Mouse (Mus musculus): Measurements from ENCODE around the gene Slc11a1.
A peak's percentile ranks its signal among the peaks of the same experiment; 100 is the strongest.

The Slc11a1 gene

DNA sequence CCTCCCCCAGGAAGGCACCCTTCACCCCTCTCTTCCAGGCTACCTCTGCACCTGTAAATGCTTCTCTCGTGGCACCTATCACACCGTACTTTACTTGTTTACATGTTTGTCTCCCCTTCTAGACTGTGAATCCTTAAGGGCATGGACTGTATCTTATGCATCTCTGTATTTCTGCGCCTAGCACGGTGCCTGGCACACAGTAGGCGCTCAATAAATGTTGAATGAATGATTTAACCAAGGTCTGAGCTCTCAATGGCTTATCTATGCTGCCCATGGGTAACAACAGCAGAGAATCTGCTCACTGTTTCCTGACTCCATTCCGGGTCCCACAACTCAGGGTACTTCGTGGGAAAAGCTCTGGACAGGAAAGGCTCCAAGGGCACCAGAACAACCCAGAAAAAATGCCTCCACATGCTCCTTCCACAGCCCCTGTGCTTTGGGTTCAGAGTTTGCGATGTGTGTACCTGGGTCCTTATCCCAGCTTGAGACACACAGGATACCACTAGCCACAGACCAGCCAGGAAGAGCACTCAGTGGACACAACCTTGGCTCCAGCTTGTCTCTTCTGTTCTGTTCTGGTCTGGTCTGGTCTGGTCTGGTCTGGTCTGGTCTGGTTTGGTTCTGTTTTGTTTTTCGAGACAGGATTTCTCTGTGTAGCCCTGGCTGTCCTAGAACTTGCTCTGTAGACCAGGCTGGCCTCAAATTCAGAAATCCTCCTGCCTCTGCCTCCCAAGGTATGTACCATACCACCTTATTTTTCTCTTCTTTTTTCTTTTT lies 21.4 kb upstream of the Slc11a1 start:
- no peak for DNase-seq

DNA sequence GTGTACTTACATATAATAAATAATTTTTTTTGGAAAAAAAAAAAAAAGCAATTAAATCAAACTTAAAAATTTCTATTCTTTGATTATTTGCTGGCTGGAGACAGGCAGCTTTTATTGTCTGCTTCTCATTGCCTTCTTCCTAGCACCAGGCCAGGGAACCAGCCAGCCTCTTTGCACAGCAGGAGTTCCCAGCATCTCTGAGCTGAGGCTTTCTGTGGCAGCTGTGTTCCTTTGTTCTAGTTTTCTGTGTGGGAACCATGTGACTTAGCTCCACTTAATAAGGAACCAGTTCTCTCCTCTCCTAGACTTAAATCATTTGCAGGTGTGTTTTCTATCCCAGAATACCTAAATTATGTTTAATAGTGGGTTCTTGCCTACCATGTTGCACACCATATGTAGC lies 17.5 kb upstream of the Slc11a1 start:
- DNase-seq = no peak

- no peak for DNase-seq
These were observed 15.0 kb upstream of the Slc11a1 start for GRCm38 (mm10) chr1:74359952-74360517.

GRCm38 (mm10) chr1:74361812-74362211 lies 13.2 kb upstream of the Slc11a1 start, which contains the start of gene Catip:
Gene Catip (plus strand): TSS chr1:74362108.
- peak; percentile 82 to 83 for DNase-seq

GRCm38 (mm10) chr1:74362325-74363229 lies 12.4 kb upstream of the Slc11a1 start:
- no peak for DNase-seq

- DNase-seq = no peak
These were observed 11.6 kb upstream of the Slc11a1 start for GRCm38 (mm10) chr1:74363437-74363836.

GRCm38 (mm10) chr1:74364270-74364669 lies 10.7 kb upstream of the Slc11a1 start:
- no peak for DNase-seq

DNA sequence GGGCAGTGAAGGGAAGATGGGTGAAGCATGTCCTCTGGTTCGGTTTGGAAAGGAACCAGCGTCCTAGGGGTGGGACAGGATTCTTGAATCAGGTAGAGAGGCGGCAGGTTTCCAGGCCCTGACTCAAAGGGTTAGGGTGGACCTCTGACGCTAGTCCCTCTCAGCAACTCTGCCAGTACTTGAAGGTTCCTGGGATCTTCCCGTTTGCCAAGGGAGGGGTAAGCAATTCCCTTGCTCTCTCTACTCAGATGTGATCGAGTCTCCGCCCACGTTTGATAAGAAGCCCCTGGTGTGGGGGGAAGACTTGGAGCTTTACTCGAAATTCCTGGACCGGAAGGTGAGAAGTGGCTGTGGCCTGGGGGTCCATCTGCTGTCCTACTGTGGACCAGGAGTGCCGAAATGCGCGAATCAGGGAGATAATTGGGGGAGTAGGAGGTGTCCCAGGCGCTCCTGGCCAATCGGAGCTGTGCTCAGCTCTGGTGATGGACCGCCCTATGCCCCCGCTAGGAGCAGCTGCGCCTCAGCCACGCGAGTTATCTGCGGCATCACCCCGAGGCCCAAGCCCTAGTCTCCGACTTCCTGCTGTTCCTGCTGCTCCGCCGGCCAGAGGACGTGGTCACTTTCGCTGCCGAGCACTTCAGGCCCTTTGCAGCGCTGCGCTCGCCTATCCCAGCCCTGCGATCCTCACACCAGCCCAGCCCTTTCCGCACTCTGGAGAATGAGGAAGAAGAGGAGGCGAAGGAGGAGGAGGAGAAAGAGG lies 6.9 kb upstream of the Slc11a1 start:
- no peak for DNase-seq

GRCm38 (mm10) chr1:74370040-74370439 lies 5.0 kb upstream of the Slc11a1 start:
- DNase-seq = no peak

- no peak for DNase-seq
These were observed 1.6 kb upstream of the Slc11a1 start for GRCm38 (mm10) chr1:74373372-74373771.

GRCm38 (mm10) chr1:74375561-74375960 lies 566 bp downstream of the Slc11a1 start:
- no peak for DNase-seq

- no peak for DNase-seq
These were observed 1.4 kb downstream of the Slc11a1 start for GRCm38 (mm10) chr1:74376396-74376795.

DNA sequence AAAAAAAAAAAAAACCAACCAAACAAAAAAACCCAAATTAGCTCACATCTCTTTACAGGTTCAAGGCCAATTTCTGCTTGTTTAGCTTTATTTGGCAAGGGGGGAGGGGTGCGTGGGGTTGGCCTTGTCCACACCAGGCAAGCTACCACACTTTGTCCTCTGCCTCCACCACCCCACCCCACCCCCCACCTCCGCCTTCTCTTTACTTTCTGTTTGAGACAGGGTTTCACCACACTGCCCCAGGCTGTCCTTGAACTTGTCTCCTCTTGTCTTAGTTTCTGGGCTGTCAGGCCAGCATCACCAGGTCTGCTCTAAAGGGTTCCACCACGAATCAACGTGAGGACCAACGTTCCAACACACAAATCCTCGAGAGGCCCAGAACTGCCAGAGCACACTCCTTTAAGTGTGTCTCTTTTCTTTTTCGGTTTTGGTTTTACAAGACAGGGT lies 4.1 kb downstream of the Slc11a1 start:
- DNase-seq = no peak

DNA sequence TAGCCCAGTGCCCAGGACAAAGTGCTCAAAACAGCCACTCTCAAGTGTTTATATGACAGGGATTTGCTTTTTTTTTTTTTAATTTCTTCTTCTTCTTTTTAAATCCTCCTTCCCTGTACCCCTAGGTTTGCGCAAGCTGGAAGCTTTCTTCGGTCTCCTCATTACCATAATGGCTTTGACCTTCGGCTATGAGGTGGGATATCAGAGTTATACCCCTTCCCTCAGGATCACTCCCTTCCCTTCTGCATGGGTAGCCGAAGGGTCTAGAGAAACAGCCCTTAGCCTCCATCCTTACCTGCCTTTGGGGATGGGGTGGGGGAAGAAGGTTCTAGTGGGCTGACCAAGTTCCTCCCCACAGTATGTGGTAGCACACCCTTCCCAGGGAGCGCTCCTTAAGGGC lies 5.5 kb downstream of the Slc11a1 start:
- DNase-seq = no peak

DNA sequence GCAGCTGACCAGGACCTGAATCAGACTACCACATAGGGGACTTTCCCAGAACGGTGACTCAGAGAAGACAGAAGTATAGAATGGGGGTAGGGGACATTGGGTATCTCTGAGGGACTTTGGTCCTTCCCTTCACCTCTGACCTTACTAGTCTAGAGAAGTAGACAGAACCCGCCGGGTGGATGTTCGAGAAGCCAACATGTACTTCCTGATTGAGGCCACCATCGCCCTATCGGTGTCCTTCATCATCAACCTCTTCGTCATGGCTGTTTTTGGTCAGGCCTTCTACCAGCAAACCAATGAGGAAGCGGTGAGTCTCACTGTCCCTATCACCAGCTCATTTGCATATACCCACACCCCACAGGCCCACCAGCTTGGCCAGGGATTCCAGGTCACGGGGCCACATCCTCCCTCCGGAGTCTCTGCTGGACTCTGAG lies 6.6 kb downstream of the Slc11a1 start:
- DNase-seq = no peak

GRCm38 (mm10) chr1:74383385-74383784 lies 8.4 kb downstream of the Slc11a1 start:
- no peak for DNase-seq

GRCm38 (mm10) chr1:74384525-74384924 lies 9.5 kb downstream of the Slc11a1 start:
- no peak for DNase-seq

DNA sequence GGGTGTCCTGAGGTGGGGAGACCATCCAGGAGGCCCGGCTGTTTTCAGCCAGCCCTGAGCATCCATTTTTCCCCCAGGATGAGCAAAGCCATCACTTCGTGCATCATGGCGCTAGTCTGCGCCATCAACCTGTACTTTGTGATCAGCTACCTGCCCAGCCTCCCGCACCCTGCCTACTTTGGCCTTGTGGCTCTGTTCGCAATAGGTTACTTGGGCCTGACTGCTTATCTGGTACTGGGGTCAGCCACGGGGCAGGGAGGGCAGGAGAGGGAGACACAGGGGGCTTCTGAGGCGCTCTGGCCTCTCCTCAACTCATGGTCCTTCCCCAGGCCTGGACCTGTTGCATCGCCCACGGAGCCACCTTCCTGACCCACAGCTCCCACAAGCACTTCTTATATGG lies 10.1 kb downstream of the Slc11a1 start:
- DNase-seq = no peak

GRCm38 (mm10) chr1:74385531-74385930 lies 10.5 kb downstream of the Slc11a1 start:
- no peak for DNase-seq

GRCm38 (mm10) chr1:74386363-74386713 lies 11.3 kb downstream of the Slc11a1 start:
- DNase-seq = no peak

DNA sequence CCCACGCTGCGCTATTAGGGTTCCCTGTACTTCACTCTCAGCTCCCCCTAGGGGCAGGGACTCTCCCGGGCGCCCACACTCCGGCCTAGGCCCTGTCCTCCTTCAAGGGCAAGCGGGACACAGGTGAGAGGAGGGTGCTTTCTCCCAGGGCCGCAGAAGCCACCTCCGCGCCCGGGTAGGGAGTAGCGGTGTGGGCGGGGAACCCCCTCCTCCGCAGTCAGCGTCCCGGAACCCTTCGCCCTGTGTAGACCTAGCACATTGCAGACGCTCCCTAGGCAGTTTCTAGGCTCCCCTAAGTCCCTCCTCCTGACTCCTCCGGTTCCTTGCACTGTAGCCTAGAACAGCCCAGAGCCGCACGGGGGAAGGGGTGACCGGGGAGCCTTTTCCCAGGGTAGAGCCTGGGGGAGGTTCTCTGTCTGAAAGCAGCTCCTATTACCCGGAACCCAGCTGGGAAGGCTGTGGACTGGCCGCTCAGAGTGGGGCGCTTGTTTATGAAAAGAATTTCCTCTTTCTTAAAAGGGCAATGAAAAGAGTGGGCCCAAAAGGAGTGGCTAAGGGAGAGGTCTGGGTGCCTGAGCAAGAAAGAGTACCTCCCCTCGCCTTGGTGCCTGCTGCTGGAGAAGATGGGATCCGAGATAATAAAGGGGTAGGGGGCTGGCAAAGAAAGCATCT lies 11.9 kb downstream of the Slc11a1 start:
- peak; percentile 97 for DNase-seq

DNA sequence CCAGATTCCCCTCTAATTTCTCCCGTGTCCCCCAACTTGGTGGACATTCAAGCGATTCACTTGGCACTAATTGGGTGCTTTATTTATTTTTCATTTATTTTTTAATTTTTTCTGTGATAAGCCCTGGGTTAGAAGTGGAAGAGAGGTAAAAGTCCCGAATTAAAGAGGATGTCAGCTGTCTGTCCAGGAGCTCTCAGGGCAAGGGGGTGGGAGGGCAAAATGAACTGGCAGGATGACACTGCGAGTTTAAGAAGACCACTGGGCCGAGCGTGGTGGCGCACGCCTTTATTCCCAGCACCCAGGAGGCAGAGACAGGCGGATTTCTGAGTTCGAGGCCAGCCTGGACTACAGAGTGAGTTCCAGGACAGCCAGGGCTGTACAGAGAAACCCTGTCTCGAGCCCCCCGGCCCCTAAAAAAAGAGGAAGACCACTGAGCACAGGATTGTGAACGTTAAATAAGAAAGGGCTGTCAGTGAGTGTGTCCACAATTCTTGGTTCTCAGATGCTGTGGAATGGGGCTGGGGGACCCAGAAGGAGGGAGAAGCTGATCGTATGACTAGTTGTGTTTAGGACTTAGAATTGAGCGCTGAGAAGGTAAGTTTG lies 12.5 kb downstream of the Slc11a1 start:
- no peak for DNase-seq
